Mouse (Mus musculus) heart, adult 2 months (tissue): ENCODE results near the gene Rbp4.

ENCODE experiments used
- CTCF ChIP-seq: fragments of 200-600 bp; IDR thresholded peaks from 2 replicates; pipeline ENCODE4 v1.8.1; 2022; ENCODE audit warnings: antibody characterized with exemption, mild to moderate bottlenecking, moderate library complexity
- EP300 ChIP-seq: fragments of 200-500 bp; IDR thresholded peaks from 2 replicates; pipeline ENCODE4 v1.6.1; 2011; ENCODE audit warnings: low read depth, low read length, control low read depth; ENCODE audit not compliant: insufficient read depth
- POLR2A ChIP-seq: fragments of 200-500 bp; IDR thresholded peaks from 2 replicates; pipeline ENCODE4 v1.6.1; 2011; ENCODE audit warnings: mild to moderate bottlenecking, low read depth, low read length, control low read depth; ENCODE audit not compliant: insufficient read depth

DNA sequence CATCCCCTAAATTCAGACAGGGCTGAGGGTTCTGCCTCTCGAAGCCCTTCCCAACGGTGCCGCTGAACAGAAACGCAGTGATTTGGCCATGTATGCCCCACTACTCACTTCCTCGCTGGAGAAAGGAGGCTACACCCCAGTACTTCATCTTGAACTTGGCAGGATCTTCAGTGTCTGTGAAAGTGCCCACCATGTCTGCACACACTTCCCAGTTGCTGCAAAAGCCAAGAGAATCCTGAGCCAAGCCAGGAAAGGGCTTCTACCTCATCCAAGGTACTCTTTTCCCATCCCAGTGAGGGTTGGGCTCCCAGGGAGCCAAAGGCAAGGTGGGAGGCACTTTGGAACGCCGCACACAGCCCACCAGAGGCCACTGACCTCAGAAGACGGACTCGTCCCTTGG lies 1.2 kb downstream of the Rbp4 start:
- TF ChIP-seq POLR2A (no peak), CTCF (no peak), EP300 (no peak)
